Mouse (Mus musculus) liver, postnatal 0 days (tissue): Measurements from ENCODE around the gene Mx1. TPM values are rescaled to one million over a fixed set of nuclear protein-coding genes. Genes with fewer than 3 reads are reported as not detected.

Experiments
- ATAC-seq: fragments of 200-750 bp; cut with Nextera tagmentation; 2 replicates; pipeline ENCODE4 v1.8.0; 2017; ENCODE audit warnings: mild to moderate bottlenecking, moderate library complexity
- DNase-seq: peaks from one replicate; pipeline ENCODE4 v3.0.0-alpha.2; 2016
- H3K27ac ChIP-seq: fragments of 300-500 bp; sonication (generic); 2 replicates; pipeline ENCODE4 v1.5.1; 2014; ENCODE audit warnings: antibody characterized with exemption, moderate library complexity, mild to moderate bottlenecking, low read depth
- H3K27me3 ChIP-seq: fragments of 300-500 bp; sonication (generic); 2 replicates; pipeline ENCODE4 v1.6.1; 2014; ENCODE audit warnings: low read length, control low read depth, mixed read lengths; ENCODE audit not compliant: insufficient read depth
- H3K36me3 ChIP-seq: fragments of 300-500 bp; sonication (generic); replicated peaks from 2 replicates; pipeline ENCODE4 v1.6.1; 2014; ENCODE audit warnings: mild to moderate bottlenecking, control low read depth, low read length, moderate library complexity, mixed read lengths; ENCODE audit not compliant: insufficient read depth
- H3K4me1 ChIP-seq: fragments of 300-500 bp; sonication (generic); 2 replicates; pipeline ENCODE4 v1.6.1; 2014; ENCODE audit warnings: antibody characterized with exemption, mild to moderate bottlenecking, control low read depth; ENCODE audit not compliant: insufficient read depth
- H3K4me2 ChIP-seq: fragments of 300-500 bp; sonication (generic); 2 replicates; pipeline ENCODE4 v1.6.1; 2014; ENCODE audit warnings: low read depth, mild to moderate bottlenecking, low read length, moderate library complexity, mixed read lengths
- H3K4me3 ChIP-seq: fragments of 300-500 bp; sonication (generic); 2 replicates; pipeline ENCODE4 v1.5.1; 2014; ENCODE audit warnings: low read depth, low read length
- H3K9ac ChIP-seq: fragments of 300-500 bp; sonication (generic); replicated peaks from 2 replicates; pipeline ENCODE4 v1.6.1; 2014; ENCODE audit warnings: mild to moderate bottlenecking, moderate library complexity
- H3K9me3 ChIP-seq: fragments of 300-500 bp; sonication (generic); 2 replicates; pipeline ENCODE4 v1.6.1; 2016; ENCODE audit warnings: mild to moderate bottlenecking, control low read depth, low read length, mixed read lengths
- CTCF ChIP-seq: sonication (generic); IDR thresholded peaks from 2 replicates; pipeline ENCODE4 v1.5.1; 2016; ENCODE audit warnings: antibody characterized with exemption, low read depth
- EP300 ChIP-seq: IDR thresholded peaks from 2 replicates; pipeline ENCODE4 v1.6.1; 2016; ENCODE audit warnings: antibody characterized with exemption, low read depth, mild to moderate bottlenecking
- WGBS: fragments of 180-500 bp; shearing (Covaris S2); extraction: QIAGEN DNeasy Blood & Tissue Kit; methylation state at CpG from one replicate; pipeline ENCODE4 v1.1.7; 2014; ENCODE audit not compliant: insufficient replicate concordance; 5-methylcytosine and 5-hydroxymethylcytosine counted together
- polyA plus RNA-seq: library from polyadenylated mRNA; unstranded; fragments of >200 nt; fragmentation: Nextera tagmentation; extraction: Ambion mirVana; gene quantifications from 2 replicates; pipeline ENCODE4 v1.2.1, GENCODE M21; 2015

Mx1 gene
- 0.63 and 1.0 TPM in 2 replicates for polyA plus RNA-seq

DNA sequence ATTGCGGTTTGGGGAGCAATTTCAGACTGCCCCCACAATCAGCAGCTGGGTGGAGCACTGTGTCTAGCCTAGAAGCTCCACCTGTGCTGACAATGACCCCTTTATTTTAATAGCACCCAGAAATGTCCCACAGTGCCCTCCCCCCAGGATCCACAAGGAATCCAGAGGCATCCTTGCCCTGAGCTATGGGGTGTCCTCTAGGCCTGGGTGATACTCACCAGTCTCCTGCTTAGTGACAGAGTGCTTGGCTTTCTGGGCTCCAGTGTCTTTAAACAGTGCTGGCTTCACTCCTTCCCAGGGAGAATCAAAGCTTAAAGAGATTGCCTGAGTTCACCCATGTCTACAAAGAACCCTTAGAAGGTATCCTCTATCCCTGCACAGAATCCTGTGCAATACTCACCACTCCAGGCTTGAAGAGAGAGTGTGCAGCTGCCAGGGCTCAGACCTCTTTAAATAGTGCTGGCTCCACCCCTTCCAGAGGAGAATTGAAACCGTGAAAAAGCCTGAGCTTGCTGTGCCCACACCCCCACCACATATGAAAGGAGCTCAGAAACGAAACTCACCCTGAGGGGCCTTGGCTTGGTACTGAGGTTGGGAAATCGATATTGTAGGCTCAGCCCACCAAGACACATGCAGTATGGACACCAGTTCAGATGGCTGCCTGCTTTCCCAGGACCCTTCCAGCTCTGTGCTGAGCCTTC, at the start of gene Mx1:
Gene Mx1 (minus strand): TSS at position 427 of the 701 bp plus-strand sequence.
- DNase-seq (peak; percentile 39), ATAC-seq (peak; percentile 72)
- 16% methylated on average over 4 of the region's 4 CpGs for WGBS
- Histone ChIP-seq H3K27me3 (no peaks in the 10 kb centered on the region), H3K4me2 (peak within 1 kb of the TSS; percentile 14; the same call in 1 of the 2 replicates), H3K4me1 (peaks cover 7% of the 10 kb centered on the region; the same call in 1 of the 2 replicates), H3K4me3 (peak within 1 kb of the TSS; percentile 0; the same call in 1 of the 2 replicates), H3K27ac (no peak within 1 kb of the TSS), H3K36me3 (no peaks in the 10 kb centered on the region), H3K9me3 (no peaks in the 10 kb centered on the region), H3K9ac (no peak within 1 kb of the TSS)
- TF ChIP-seq CTCF: no peak
- TF ChIP-seq EP300: no peak

DNA sequence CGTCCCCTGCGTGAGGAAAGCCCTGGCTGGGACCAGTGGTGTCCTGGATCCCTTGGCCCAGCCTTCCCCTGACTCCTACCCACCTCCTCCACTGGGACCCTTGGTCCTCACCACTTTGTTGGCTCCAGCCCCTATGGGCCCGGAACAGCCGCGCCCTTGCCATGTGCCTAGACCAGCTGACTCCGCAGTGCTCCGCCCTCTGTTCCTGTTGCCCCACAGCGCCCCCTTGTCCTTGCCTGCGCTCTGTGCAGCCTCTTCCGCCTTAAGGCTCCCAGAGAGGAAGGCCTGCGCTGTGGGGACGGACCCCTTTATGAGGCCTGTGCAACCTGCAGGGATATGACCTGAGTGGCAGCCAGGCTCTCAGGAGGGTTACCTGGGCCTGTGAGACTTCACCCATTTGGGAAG, 49.6 kb upstream of the Mx1 start:
- no peak overlapping the region for H3K4me2 ChIP-seq

DNA sequence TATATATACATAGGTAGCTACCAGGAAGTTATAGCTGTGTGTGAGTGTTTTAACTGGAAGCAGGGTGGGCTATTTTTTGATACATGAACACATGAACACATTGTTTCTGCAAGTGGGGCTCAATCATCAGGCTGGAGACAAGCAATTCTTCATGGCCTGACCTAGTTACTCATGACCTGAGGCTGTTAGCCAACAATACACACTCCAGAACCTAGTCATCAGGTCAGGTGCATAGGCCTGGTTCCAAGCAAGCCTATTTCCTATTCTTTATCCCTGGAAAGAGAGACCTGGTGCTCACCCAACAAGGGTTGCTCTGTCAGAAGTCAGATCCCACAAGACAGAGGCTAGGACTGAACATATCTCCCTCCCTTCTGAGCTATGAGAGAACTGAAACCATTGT, 48.8 kb upstream of the Mx1 start:
- H3K36me3 ChIP-seq: no peaks in the 10 kb centered on the region
- no peaks in the 10 kb centered on the region for H3K27me3 ChIP-seq
- no peaks in the 10 kb centered on the region for H3K4me1 ChIP-seq
- ATAC-seq: peak; percentile 58
- H3K9me3 ChIP-seq: no peaks in the 10 kb centered on the region
- H3K4me2 ChIP-seq: no peak overlapping the region
- no peak overlapping the region for H3K9ac ChIP-seq
- DNase-seq: no peak
- TF ChIP-seq EP300: no peak
- no peak for TF ChIP-seq CTCF
- H3K27ac ChIP-seq: no peak overlapping the region
- no peak overlapping the region for H3K4me3 ChIP-seq

More for the DNA sequence above, 49.6 kb upstream of the Mx1 start:
- no peak for ATAC-seq
- Histone ChIP-seq H3K4me3 (no peak overlapping the region), H3K36me3 (no peaks in the 10 kb centered on the region), H3K4me1 (no peaks in the 10 kb centered on the region), H3K27me3 (no peaks in the 10 kb centered on the region), H3K9ac (no peak overlapping the region), H3K9me3 (no peaks in the 10 kb centered on the region), H3K27ac (no peak overlapping the region)
- TF ChIP-seq EP300 (no peak), CTCF (no peak)
- 89% methylated on average over 12 of the region's 12 CpGs for WGBS
- no peak for DNase-seq

DNA sequence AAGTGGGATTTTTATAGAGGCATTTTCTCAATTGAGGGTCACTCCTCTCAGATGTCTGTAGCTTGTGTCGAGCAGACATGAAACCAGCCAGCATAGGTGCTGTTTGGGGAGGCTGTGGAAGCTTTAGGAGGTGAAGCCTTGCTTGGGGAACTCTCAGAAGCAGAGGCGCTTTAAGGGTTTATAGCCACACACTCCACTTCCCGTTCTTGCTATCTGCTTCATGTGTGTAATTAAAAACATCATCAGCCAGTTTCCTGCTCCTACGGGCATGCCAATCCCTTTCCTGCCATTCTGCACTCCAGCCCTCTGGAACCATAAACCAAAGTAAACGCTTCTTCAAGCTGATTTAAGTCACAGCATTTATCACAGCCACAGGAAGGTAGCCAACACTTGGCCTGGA, 48.1 kb upstream of the Mx1 start:
- Histone ChIP-seq H3K36me3 (no peaks in the 10 kb centered on the region), H3K27ac (no peak overlapping the region), H3K4me2 (no peak overlapping the region), H3K27me3 (no peaks in the 10 kb centered on the region), H3K4me1 (no peaks in the 10 kb centered on the region), H3K9me3 (no peaks in the 10 kb centered on the region), H3K9ac (no peak overlapping the region), H3K4me3 (no peak overlapping the region)
- WGBS: 38% methylated on average over 5 of the region's 5 CpGs
- DNase-seq: no peak
- no peak for ATAC-seq
- no peak for TF ChIP-seq EP300
- TF ChIP-seq CTCF: no peak

DNA sequence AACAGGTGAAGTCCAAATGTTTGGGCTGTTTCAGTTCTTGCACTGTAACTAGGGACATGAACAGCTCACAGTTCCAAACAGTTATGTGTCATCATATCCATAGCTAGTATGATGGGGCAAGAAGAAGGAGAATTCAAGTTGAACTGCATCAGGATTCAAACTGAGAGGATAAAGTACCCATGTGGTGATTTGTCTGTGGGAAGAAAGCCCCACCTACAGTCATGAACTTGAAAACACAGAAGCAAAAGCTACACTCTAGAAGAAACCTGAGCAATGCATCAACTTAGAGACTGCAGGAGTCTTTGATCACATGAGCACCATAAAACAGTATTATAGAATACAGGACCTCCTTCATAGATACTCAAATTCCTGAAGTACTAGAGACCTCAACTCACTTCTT, 45.1 kb upstream of the Mx1 start:
- Histone ChIP-seq H3K27ac (no peak overlapping the region), H3K4me1 (no peaks in the 10 kb centered on the region), H3K27me3 (no peaks in the 10 kb centered on the region), H3K9ac (no peak overlapping the region), H3K4me3 (no peak overlapping the region), H3K9me3 (no peaks in the 10 kb centered on the region), H3K36me3 (no peaks in the 10 kb centered on the region), H3K4me2 (no peak overlapping the region)
- DNase-seq: no peak
- ATAC-seq: no peak
- TF ChIP-seq CTCF: 0 out of 2 replicates have a peak, but pooled peaks have one; percentile 16
- no peak for TF ChIP-seq EP300

DNA sequence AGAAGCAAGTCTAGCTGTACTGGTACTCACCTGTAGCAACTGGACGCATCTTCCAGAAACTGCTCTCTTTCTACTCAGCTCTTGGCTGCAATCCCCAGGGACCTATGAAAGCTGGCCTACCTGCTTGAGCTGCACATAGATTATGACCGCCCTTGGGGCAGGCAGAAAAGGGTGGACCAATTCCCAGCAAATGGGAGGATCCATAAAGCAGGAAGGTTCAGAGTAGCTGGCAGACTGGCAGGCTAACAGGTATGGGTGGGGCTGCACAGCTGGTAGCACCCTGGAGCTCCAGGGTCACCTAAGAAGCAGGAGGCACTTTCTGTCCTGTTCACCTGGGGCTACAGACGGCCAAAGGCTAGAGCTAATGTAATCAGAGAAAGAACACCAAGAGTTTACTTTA, 42.1 kb upstream of the Mx1 start:
- DNase-seq: no peak
- 81% methylated on average over 3 of the region's 3 CpGs for WGBS
- no peaks in the 10 kb centered on the region for H3K36me3 ChIP-seq
- H3K4me2 ChIP-seq: no peak overlapping the region
- no peak overlapping the region for H3K4me3 ChIP-seq
- H3K9me3 ChIP-seq: no peaks in the 10 kb centered on the region
- no peak overlapping the region for H3K9ac ChIP-seq
- ATAC-seq: no peak
- no peak overlapping the region for H3K27ac ChIP-seq
- no peaks in the 10 kb centered on the region for H3K27me3 ChIP-seq
- TF ChIP-seq EP300 (no peak), CTCF (no peak)
- H3K4me1 ChIP-seq: no peaks in the 10 kb centered on the region
